Mouse (Mus musculus): ENCODE data around the gene Polr2c.

DNA sequence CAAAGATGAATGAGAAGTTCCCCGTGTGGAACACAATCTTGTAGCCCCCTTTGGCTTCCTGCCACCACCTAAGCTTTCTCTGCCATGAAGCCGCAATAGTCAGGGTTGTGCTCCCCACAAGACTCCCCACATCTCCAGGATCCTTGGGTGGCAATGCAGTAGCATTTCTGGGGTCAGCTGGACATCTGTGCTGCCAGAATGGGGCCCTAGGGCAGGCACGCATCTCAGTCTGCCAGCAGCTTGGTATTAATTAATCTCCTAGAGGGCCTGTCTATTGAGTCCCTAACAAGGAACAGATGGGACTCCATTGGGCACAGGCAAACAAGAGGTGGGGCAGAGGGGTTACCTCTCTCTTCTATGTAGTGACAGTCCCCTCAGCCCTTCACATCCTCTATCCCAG, 14.9 kb downstream of the Polr2c start:
- no peak for TF ChIP-seq POLR2A (IDR thresholded peaks at IDR 0.05; ENCODE audit: borderline replicate concordance, extremely low read depth, insufficient read depth, insufficient read length, poor library complexity, severe bottlenecking)
- no peak for TF ChIP-seq CTCF (IDR thresholded peaks at IDR 0.05; ENCODE audit: borderline replicate concordance, extremely low read depth, insufficient read depth, insufficient read length)
